Mouse (Mus musculus) kidney, embryonic 14.5 days (tissue): ENCODE results near the gene Dab1. TPM values are rescaled to one million over a fixed set of nuclear protein-coding genes. Genes with fewer than 3 reads are reported as not detected.

ENCODE experiments used
- ATAC-seq: fragments of 200-750 bp; cut with Nextera tagmentation; 2 replicates; pipeline ENCODE4 v1.8.0; 2017; ENCODE audit warnings: moderate number of reproducible peaks, mild to moderate bottlenecking, moderate TSS enrichment, moderate library complexity; ENCODE audit not compliant: low FRiP score, low TSS enrichment
- H3K27ac ChIP-seq: fragments of 300-500 bp; sonication (generic); 2 replicates; pipeline ENCODE4 v1.5.1; 2014; ENCODE audit warnings: low read depth, mild to moderate bottlenecking, low read length, moderate library complexity, mixed read lengths
- H3K27me3 ChIP-seq: fragments of 300-500 bp; sonication (generic); 2 replicates; pipeline ENCODE4 v1.6.1; 2014; ENCODE audit warnings: mild to moderate bottlenecking, low read length; ENCODE audit not compliant: control insufficient read depth, insufficient read depth
- H3K36me3 ChIP-seq: fragments of 300-500 bp; sonication (generic); 2 replicates; pipeline ENCODE4 v1.6.1; 2014; ENCODE audit warnings: low read length, mixed read lengths; ENCODE audit not compliant: control insufficient read depth, insufficient read depth
- H3K4me1 ChIP-seq: fragments of 300-500 bp; sonication (generic); 2 replicates; pipeline ENCODE4 v1.6.1; 2014; ENCODE audit warnings: low read length, mixed read lengths; ENCODE audit not compliant: control insufficient read depth, insufficient read depth
- H3K4me2 ChIP-seq: fragments of 300-500 bp; sonication (generic); replicated peaks from 2 replicates; pipeline ENCODE4 v1.6.1; 2014; ENCODE audit warnings: low read depth, mild to moderate bottlenecking, low read length
- H3K4me3 ChIP-seq: fragments of 300-500 bp; sonication (generic); 2 replicates; pipeline ENCODE4 v1.5.1; 2014; ENCODE audit warnings: mild to moderate bottlenecking, low read length
- H3K9ac ChIP-seq: fragments of 300-500 bp; sonication (generic); 2 replicates; pipeline ENCODE4 v1.6.1; 2014; ENCODE audit warnings: low read depth, mild to moderate bottlenecking, low read length, moderate library complexity
- H3K9me3 ChIP-seq: fragments of 300-500 bp; sonication (generic); 2 replicates; pipeline ENCODE4 v1.6.1; 2016; ENCODE audit warnings: low read length; ENCODE audit not compliant: control insufficient read depth
- WGBS: fragments of 180-500 bp; shearing (Covaris S2); extraction: QIAGEN DNeasy Blood & Tissue Kit; methylation state at CpG from one replicate; pipeline ENCODE4 v1.1.7; 2014; 5-methylcytosine and 5-hydroxymethylcytosine counted together
- polyA plus RNA-seq: library from polyadenylated mRNA; unstranded; fragments of >200 nt; fragmentation: Nextera tagmentation; extraction: Ambion mirVana; gene quantifications from 2 replicates; pipeline ENCODE4 v1.2.1, GENCODE M21; 2014

The Dab1 gene
- polyA plus RNA-seq, 1 experiment from 2014 or later: 17.9 TPM

DNA sequence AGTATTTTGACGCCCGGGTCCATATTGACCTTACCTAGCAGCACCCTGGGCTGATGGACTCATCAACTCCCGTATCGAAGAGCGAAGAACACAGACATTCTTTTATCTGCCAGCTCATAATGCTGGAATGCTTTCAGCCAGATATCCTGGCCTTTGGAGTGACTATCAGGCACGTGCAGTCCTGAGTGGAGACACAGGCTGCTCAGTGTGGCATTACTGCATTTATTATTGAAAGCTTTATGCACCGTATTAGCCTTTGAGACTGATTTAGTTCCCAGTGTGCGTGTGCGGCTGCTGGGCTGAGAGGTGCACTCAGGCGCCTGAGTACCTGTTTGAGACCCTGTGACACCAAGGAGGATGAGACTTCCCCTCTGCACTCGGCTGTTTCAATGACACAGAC lies 1075.0 kb downstream of the Dab1 start:
- no peak overlapping the region for H3K4me3 ChIP-seq
- no peaks in the 10 kb centered on the region for H3K4me1 ChIP-seq
- 86% methylated on average over 11 of the region's 11 CpGs for WGBS
- no peak overlapping the region for H3K27ac ChIP-seq
- H3K27me3 ChIP-seq: no peaks in the 10 kb centered on the region
- no peak overlapping the region for H3K9ac ChIP-seq
- H3K4me2 ChIP-seq: no peak overlapping the region
- no peaks in the 10 kb centered on the region for H3K36me3 ChIP-seq
- no peak for ATAC-seq
- no peaks in the 10 kb centered on the region for H3K9me3 ChIP-seq

DNA sequence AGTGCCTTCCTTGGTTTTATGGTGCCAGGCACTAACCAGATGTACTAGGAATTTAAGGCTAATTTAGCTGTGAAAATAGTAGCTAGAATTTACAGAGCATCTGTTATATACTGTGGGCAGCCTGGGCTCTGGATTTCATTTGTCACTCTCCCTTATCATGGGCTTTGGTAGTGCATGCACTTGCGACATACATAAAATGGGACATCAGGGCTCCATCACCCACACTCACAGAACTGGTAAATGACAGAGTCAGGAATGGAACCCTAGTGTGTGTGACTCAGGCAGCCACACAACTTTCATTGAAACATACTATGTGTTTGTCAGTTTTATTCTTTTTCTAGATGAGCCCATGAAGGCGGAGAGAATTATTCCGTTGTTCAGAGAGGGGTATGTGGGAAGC lies 1077.4 kb downstream of the Dab1 start:
- Histone ChIP-seq H3K27me3 (no peaks in the 10 kb centered on the region), H3K4me3 (no peak overlapping the region), H3K4me1 (no peaks in the 10 kb centered on the region), H3K9me3 (no peaks in the 10 kb centered on the region), H3K27ac (no peak overlapping the region), H3K36me3 (no peaks in the 10 kb centered on the region), H3K9ac (no peak overlapping the region), H3K4me2 (no peak overlapping the region)
- WGBS: 88% methylated on average over 3 of the region's 3 CpGs
- ATAC-seq: no peak

DNA sequence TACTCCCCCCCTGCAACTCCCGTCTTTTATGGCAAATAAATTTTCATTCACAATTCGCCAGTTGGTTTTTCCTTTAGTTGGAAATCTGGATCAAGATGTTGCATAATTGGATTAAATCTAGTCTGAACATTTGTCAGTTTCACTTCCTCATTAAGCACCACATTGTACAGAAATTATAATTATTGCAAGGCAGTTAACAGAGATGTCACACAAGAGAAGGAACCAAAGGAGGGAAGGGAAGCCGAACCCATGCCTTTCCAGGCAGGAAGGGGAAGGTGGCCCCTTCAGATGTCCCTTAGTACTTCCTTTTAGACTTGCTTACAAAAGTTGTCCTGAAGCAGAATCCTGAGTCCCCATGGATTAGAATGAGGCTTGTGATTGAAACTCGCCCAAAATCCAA lies 1078.5 kb downstream of the Dab1 start:
- Histone ChIP-seq H3K27ac (no peak overlapping the region), H3K27me3 (no peaks in the 10 kb centered on the region), H3K36me3 (no peaks in the 10 kb centered on the region), H3K9me3 (no peaks in the 10 kb centered on the region), H3K9ac (no peak overlapping the region), H3K4me1 (no peaks in the 10 kb centered on the region), H3K4me2 (no peak overlapping the region), H3K4me3 (no peak overlapping the region)
- no peak for ATAC-seq
- WGBS: 57% methylated on average over 4 of the region's 4 CpGs

DNA sequence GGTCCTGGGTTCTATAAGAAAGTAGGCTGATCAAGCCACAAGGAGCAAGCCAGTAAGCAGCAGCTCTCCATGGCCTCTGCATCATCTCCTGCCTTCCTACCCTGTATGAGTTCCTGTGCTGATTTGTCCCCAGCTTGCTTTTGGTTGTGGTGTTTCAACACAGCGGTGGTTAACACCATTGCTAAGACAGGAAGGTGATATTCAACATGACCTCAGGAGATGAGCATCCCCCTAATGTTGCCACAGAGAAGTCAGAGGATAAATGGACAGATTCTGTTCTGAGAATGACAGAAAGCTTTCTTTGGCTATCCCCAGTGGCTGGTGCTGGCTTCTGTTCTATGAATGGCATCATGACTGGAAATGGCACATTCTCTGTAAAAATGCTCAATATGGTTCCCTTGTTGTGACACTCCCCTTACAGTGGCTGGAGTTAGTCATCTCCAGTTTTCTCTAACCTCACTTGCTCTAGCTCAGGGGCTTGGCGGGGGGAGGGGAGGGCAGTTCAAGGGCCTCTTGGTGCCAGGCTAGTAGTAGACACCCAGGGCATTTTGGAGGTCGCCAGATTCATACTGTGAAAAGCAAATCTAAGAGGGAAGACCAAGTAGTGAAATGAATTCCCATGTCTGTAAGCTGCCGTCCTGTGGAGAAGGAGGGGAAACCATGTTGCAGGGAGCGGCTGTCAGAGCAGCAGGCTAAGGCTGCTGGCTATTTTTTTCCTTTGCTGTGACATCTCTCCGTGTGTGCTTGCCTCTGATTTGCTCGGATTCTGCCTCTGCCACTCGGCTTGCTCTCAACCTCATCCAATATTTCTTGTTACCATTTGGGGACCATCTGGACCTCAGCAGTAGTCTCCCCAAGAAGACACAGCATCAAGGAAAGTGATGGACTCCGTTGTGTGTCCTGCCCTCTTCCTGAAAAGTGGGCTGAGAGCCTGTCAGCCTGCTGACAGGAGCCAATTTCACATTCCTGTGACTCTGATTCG lies 1086.8 kb downstream of the Dab1 start:
- WGBS: 69% methylated on average over 10 of the region's 10 CpGs
- no peak overlapping the region for H3K4me3 ChIP-seq
- no peak overlapping the region for H3K9ac ChIP-seq
- H3K36me3 ChIP-seq: no peaks in the 10 kb centered on the region
- ATAC-seq: no peak
- H3K9me3 ChIP-seq: no peaks in the 10 kb centered on the region
- H3K27ac ChIP-seq: no peak overlapping the region
- no peaks in the 10 kb centered on the region for H3K27me3 ChIP-seq
- H3K4me2 ChIP-seq: no peak overlapping the region
- no peaks in the 10 kb centered on the region for H3K4me1 ChIP-seq

DNA sequence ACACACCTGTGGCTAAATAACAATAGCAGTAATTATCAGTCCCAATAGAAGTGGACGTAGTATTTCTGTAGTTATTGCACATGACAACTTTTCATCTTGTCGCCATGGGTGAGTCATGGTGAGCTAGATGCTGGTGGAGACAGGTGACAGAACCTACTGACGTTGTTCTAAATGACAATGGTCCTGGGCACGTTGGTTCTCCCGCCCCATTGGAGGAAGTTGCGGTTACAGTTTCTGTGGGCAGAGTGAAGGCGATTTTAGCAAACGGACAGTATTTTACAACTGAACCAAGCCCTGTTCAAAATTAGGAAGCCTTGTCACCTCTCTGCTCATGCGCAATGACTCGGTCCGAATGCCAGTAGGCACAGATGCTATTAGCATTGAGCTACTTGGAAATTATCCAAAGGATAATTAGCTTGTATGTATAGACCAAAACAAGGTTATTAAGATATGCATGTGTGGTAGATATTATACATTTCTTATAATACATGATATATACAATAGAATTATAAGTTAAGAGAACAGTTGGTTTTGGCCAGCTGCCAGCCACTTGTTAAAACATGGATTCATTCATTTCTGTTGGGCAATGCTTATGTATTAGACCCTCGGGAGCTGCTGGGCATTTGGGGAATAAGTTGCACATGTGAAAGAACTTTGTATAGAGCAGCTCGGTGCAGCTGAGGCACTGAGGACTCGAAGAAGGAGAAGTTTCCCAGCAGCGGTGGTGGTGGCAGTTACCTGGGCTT lies 1093.4 kb downstream of the Dab1 start:
- Histone ChIP-seq H3K27ac (no peak overlapping the region), H3K27me3 (no peaks in the 10 kb centered on the region), H3K9ac (no peak overlapping the region), H3K9me3 (no peaks in the 10 kb centered on the region), H3K36me3 (no peaks in the 10 kb centered on the region), H3K4me1 (no peaks in the 10 kb centered on the region), H3K4me3 (no peak overlapping the region), H3K4me2 (no peak overlapping the region)
- 87% methylated on average over 15 of the region's 15 CpGs for WGBS
- ATAC-seq: no peak

DNA sequence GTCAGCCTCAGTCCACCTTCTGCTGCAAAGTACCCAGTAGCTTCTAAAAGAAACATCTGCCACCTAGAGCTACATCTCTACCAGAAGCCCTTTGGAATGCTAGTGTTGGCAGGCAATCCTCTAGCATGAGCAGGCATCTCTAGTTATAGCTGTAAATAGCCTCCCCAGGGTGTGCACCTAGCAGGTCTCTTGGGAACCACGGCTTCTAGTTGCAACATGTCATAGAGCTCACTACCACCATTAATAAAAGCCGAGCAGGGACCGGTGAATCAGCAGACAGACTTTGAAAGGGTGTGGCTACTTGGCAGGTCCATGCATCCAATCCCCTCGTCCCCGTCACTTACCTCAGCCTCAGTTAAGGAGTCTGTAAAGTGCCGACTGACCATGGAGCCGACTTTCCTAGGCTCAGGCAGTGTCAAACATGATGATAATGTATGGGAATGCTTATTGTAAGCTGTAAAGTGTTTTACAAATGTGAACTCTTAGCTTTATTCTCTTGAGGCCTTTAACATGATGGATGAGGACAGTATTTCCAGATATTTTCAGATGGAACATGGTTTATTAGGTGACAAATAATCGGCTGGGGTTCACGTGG lies 1095.9 kb downstream of the Dab1 start:
- H3K4me2 ChIP-seq: no peak overlapping the region
- WGBS: 67% methylated on average over 9 of the region's 9 CpGs
- H3K4me1 ChIP-seq: 0 out of 2 replicates have a peak, but pooled peaks cover 12% of the 10 kb centered on the region
- H3K27me3 ChIP-seq: no peaks in the 10 kb centered on the region
- H3K9ac ChIP-seq: no peak overlapping the region
- H3K4me3 ChIP-seq: no peak overlapping the region
- no peak overlapping the region for H3K27ac ChIP-seq
- H3K9me3 ChIP-seq: no peaks in the 10 kb centered on the region
- no peaks in the 10 kb centered on the region for H3K36me3 ChIP-seq
- no peak for ATAC-seq

DNA sequence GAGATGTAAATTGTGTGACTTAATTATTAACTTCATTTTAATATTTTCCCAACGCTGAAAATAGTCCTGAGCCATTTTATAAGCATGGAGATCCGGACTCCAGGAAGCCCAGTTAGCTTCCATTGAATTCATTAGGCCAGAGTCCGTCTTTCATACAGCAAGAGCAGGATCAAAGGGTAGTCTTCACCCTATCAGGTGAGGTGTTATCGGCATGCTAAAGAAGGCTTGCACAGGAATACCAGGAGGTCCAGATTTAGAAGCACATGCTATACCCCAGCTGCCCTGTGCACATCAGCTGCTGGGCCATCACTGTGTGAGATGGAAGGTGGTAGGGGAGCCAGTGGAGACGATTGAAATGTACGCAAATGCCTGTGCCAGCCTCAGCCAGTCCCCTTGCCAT lies 1096.7 kb downstream of the Dab1 start:
- no peaks in the 10 kb centered on the region for H3K27me3 ChIP-seq
- no peak overlapping the region for H3K9ac ChIP-seq
- H3K36me3 ChIP-seq: no peaks in the 10 kb centered on the region
- no peak for ATAC-seq
- 74% methylated on average over 6 of the region's 6 CpGs for WGBS
- H3K9me3 ChIP-seq: no peaks in the 10 kb centered on the region
- H3K4me3 ChIP-seq: no peak overlapping the region
- H3K27ac ChIP-seq: no peak overlapping the region
- H3K4me1 ChIP-seq: 0 out of 2 replicates have a peak, but pooled peaks cover 12% of the 10 kb centered on the region
- H3K4me2 ChIP-seq: no peak overlapping the region

DNA sequence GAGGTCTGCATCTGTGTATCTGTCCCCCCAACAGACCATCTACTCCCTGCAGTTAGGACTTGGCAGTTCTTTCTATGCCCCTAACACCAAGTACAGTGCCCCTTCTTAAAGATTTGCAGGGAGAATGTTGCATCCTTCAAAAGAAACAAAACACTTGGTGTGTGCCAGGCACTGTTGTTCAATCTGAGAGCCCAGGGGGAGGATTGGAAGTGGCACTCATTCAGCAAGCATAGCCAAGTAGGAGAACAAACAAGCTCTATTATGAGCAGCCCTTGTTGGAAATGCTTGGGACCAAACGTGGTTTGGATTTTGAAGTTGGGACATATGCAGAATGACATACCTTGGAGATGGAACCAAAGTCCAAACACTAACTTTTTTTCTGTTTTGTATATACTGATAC lies 1097.3 kb downstream of the Dab1 start:
- Histone ChIP-seq H3K4me3 (no peak overlapping the region), H3K9ac (no peak overlapping the region), H3K36me3 (no peaks in the 10 kb centered on the region), H3K27ac (no peak overlapping the region), H3K27me3 (no peaks in the 10 kb centered on the region), H3K4me1 (0 out of 2 replicates have a peak, but pooled peaks cover 12% of the 10 kb centered on the region), H3K9me3 (no peaks in the 10 kb centered on the region), H3K4me2 (no peak overlapping the region)
- 76% methylated on average over 1 of the region's 1 CpGs for WGBS
- no peak for ATAC-seq
